Mouse (Mus musculus) lung, adult 2 months (tissue): Measurements from ENCODE around the gene Tnrc6b.

Experiments
- CTCF ChIP-seq: fragments of 200-500 bp; IDR thresholded peaks from 2 replicates; pipeline ENCODE4 v1.5.1; 2011; ENCODE audit warnings: mild to moderate bottlenecking, low read length, control low read depth; ENCODE audit not compliant: insufficient read depth
- POLR2A ChIP-seq: fragments of 200-500 bp; IDR thresholded peaks from 2 replicates; pipeline ENCODE4 v1.6.1; 2011; ENCODE audit warnings: low read depth, mild to moderate bottlenecking, control low read depth, low read length, borderline replicate concordance; ENCODE audit errors: extremely low read depth

DNA sequence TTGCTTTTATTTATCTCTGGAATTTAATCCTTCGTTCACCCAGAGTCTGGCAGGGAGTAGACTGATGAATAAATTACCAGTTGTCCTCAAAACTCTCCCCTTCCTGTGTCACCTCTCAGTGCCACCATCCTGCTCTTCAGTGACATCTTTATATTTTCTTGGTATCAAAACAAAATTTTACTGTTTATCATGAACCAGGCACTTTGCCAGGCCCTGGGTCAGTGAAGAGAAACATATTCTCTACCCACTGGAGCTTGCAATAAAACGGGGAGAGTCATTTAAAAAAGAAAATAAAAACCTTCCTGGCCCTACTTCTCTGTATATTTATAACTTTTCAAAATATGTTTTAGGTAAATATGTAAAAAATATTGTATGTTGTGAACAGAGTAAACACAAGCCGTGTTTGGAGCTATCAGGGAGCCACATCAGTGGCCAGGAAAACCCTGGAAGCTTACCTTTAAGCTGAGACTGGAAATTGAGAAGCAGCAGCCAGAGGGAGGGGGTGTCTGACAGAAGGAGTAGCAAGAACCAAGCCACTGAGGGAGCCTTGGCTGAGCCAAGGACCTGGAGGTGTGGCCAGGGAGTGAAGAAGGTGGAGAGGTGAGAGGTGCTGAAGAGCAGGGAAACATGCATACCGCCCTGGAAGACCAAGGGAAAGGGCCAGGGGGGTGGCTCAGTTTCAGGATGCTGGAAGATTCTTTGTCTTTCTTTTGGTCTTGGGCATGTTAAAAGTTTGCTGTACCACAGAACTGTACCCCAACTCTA is 21.3 kb downstream of the Tnrc6b start:
- no peak for TF ChIP-seq POLR2A
- TF ChIP-seq CTCF: no peak
